Mouse (Mus musculus): ENCODE results near the gene Abca2. TPM values are rescaled to one million over a fixed set of nuclear protein-coding genes. Genes with fewer than 3 reads are reported as not detected.

Gene Abca2
- polyA plus RNA-seq, 1 experiment: not detected

DNA sequence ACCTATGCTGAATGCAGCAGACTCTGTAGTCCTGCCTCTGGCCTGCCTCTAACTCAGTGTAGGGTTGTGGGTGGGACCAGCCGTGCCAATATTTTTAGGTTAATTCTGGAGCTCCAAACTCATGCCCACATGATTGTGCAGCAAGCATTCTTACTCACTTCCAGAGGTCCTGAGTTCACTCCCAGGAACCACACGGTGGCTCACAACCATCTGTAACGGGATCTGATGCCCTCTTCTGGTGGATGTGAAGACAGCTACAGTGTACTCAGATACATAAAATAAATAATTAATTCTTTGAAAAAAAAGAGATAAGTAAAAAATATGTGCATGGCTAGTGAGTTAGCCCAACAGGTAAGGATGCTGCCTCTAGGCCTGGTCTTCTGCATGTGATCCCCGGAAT is 68.0 kb downstream of the Abca2 start:
- H3K27ac ChIP-seq (ENCODE audit: insufficient read depth, low read depth, low read length): no peak overlapping the region
- H3K4me1 ChIP-seq (ENCODE audit: control insufficient read depth, insufficient read depth, low read length): peaks cover 7% of the 10 kb centered on the region
- no peak overlapping the region for H3K4me3 ChIP-seq (ENCODE audit: insufficient read depth, low read depth, low read length)
- 33% methylated on average over 4 of the region's 4 CpGs for WGBS
- TF ChIP-seq CTCF (IDR thresholded peaks at IDR 0.05; ENCODE audit: insufficient read depth, low read depth, low read length) (no peak), POLR2A (IDR thresholded peaks at IDR 0.05; ENCODE audit: insufficient read depth, low read depth, low read length) (no peak)

Other genes starting within 250 kb of the Abca2 start
- gene Nrarp, start 247.9 kb upstream of the Abca2 start, polyA plus RNA-seq (2012; ENCODE audit: insufficient read depth, insufficient read length, low replicate concordance, missing spikeins): not detected in 2 replicates
- gene Tor4a, start 231.8 kb upstream of the Abca2 start, polyA plus RNA-seq (2012; ENCODE audit: insufficient read depth, insufficient read length, low replicate concordance, missing spikeins): not detected in 2 replicates
- gene Nelfb, start 217.2 kb upstream of the Abca2 start, polyA plus RNA-seq (2012; ENCODE audit: insufficient read depth, insufficient read length, low replicate concordance, missing spikeins): not detected in 2 replicates
- gene Stpg3, start 214.1 kb upstream of the Abca2 start, polyA plus RNA-seq (2012; ENCODE audit: insufficient read depth, insufficient read length, low replicate concordance, missing spikeins): not detected in 2 replicates
- not detected in 2 replicates for gene Fam166a, start 210.0 kb upstream of the Abca2 start, polyA plus RNA-seq (2012; ENCODE audit: insufficient read depth, insufficient read length, low replicate concordance, missing spikeins)
- gene Tubb4b, start 204.0 kb upstream of the Abca2 start, polyA plus RNA-seq (2012; ENCODE audit: insufficient read depth, insufficient read length, low replicate concordance, missing spikeins): 193 TPM in 1 of 2 replicates, not detected in the other
- not detected in 2 replicates for gene Slc34a3, start 194.3 kb upstream of the Abca2 start, polyA plus RNA-seq (2012; ENCODE audit: insufficient read depth, insufficient read length, low replicate concordance, missing spikeins)
- not detected in 2 replicates for gene Rnf224, start 191.9 kb upstream of the Abca2 start, polyA plus RNA-seq (2012; ENCODE audit: insufficient read depth, insufficient read length, low replicate concordance, missing spikeins)
- not detected in 2 replicates for gene Rnf208, start 186.4 kb upstream of the Abca2 start, polyA plus RNA-seq (2012; ENCODE audit: insufficient read depth, insufficient read length, low replicate concordance, missing spikeins)
- not detected in 2 replicates for gene Cysrt1, start 186.3 kb upstream of the Abca2 start, polyA plus RNA-seq (2012; ENCODE audit: insufficient read depth, insufficient read length, low replicate concordance, missing spikeins)
- gene AL732309.1, start 181.8 kb upstream of the Abca2 start, polyA plus RNA-seq (2012; ENCODE audit: insufficient read depth, insufficient read length, low replicate concordance, missing spikeins): not detected in 2 replicates
- not detected in 2 replicates for gene Tmem203, start 173.3 kb upstream of the Abca2 start, polyA plus RNA-seq (2012; ENCODE audit: insufficient read depth, insufficient read length, low replicate concordance, missing spikeins)
- not detected in 2 replicates for gene Tprn, start 166.1 kb upstream of the Abca2 start, polyA plus RNA-seq (2012; ENCODE audit: insufficient read depth, insufficient read length, low replicate concordance, missing spikeins)
- gene Ssna1, start 156.3 kb upstream of the Abca2 start, polyA plus RNA-seq (2012; ENCODE audit: insufficient read depth, insufficient read length, low replicate concordance, missing spikeins): not detected in 2 replicates
- gene Anapc2, start 156.2 kb upstream of the Abca2 start, polyA plus RNA-seq (2012; ENCODE audit: insufficient read depth, insufficient read length, low replicate concordance, missing spikeins): not detected in 2 replicates
- not detected in 2 replicates for gene Tmem210, start 140.6 kb upstream of the Abca2 start, polyA plus RNA-seq (2012; ENCODE audit: insufficient read depth, insufficient read length, low replicate concordance, missing spikeins)
- gene Lrrc26, start 138.8 kb upstream of the Abca2 start, polyA plus RNA-seq (2012; ENCODE audit: insufficient read depth, insufficient read length, low replicate concordance, missing spikeins): not detected in 2 replicates
- gene Grin1, start 109.5 kb upstream of the Abca2 start, polyA plus RNA-seq (2012; ENCODE audit: insufficient read depth, insufficient read length, low replicate concordance, missing spikeins): 199 and 286 TPM in 2 replicates
- not detected in 2 replicates for gene Man1b1, start 96.4 kb upstream of the Abca2 start, polyA plus RNA-seq (2012; ENCODE audit: insufficient read depth, insufficient read length, low replicate concordance, missing spikeins)
- not detected in 2 replicates for gene Dpp7, start 72.3 kb upstream of the Abca2 start, polyA plus RNA-seq (2012; ENCODE audit: insufficient read depth, insufficient read length, low replicate concordance, missing spikeins)
- not detected in 2 replicates for gene Uap1l1, start 63.0 kb upstream of the Abca2 start, polyA plus RNA-seq (2012; ENCODE audit: insufficient read depth, insufficient read length, low replicate concordance, missing spikeins)
- not detected in 2 replicates for gene Sapcd2, start 56.4 kb upstream of the Abca2 start, polyA plus RNA-seq (2012; ENCODE audit: insufficient read depth, insufficient read length, low replicate concordance, missing spikeins)
- gene Entpd2, start 32.8 kb upstream of the Abca2 start, polyA plus RNA-seq (2012; ENCODE audit: insufficient read depth, insufficient read length, low replicate concordance, missing spikeins): not detected in 2 replicates
- not detected in 2 replicates for gene Npdc1, start 29.4 kb upstream of the Abca2 start, polyA plus RNA-seq (2012; ENCODE audit: insufficient read depth, insufficient read length, low replicate concordance, missing spikeins)
- not detected in 2 replicates for gene Fut7, start 5.4 kb upstream of the Abca2 start, polyA plus RNA-seq (2012; ENCODE audit: insufficient read depth, insufficient read length, low replicate concordance, missing spikeins)
- not detected in 2 replicates for gene Clic3, start 28.1 kb downstream of the Abca2 start, polyA plus RNA-seq (2012; ENCODE audit: insufficient read depth, insufficient read length, low replicate concordance, missing spikeins)
- not detected in 2 replicates for gene Paxx, start 32.4 kb downstream of the Abca2 start, polyA plus RNA-seq (2012; ENCODE audit: insufficient read depth, insufficient read length, low replicate concordance, missing spikeins)
- 758 and 1,988 TPM in 2 replicates for gene Ptgds, start 41.3 kb downstream of the Abca2 start, polyA plus RNA-seq (2012; ENCODE audit: insufficient read depth, insufficient read length, low replicate concordance, missing spikeins)
- not detected in 2 replicates for gene Lcn12, start 65.2 kb downstream of the Abca2 start, polyA plus RNA-seq (2012; ENCODE audit: insufficient read depth, insufficient read length, low replicate concordance, missing spikeins)
- gene Fbxw5, start 72.0 kb downstream of the Abca2 start, polyA plus RNA-seq (2012; ENCODE audit: insufficient read depth, insufficient read length, low replicate concordance, missing spikeins): 706 TPM in 1 of 2 replicates, not detected in the other
- gene C8g, start 73.0 kb downstream of the Abca2 start, polyA plus RNA-seq (2012; ENCODE audit: insufficient read depth, insufficient read length, low replicate concordance, missing spikeins): not detected in 2 replicates
- gene Traf2, start 118.2 kb downstream of the Abca2 start, polyA plus RNA-seq (2012; ENCODE audit: insufficient read depth, insufficient read length, low replicate concordance, missing spikeins): not detected in 2 replicates
- gene Edf1, start 129.1 kb downstream of the Abca2 start, polyA plus RNA-seq (2012; ENCODE audit: insufficient read depth, insufficient read length, low replicate concordance, missing spikeins): not detected in 2 replicates
- not detected in 2 replicates for gene Mamdc4, start 146.1 kb downstream of the Abca2 start, polyA plus RNA-seq (2012; ENCODE audit: insufficient read depth, insufficient read length, low replicate concordance, missing spikeins)
- gene Phpt1, start 146.5 kb downstream of the Abca2 start, polyA plus RNA-seq (2012; ENCODE audit: insufficient read depth, insufficient read length, low replicate concordance, missing spikeins): not detected in 2 replicates
- not detected in 2 replicates for gene Ajm1, start 153.1 kb downstream of the Abca2 start, polyA plus RNA-seq (2012; ENCODE audit: insufficient read depth, insufficient read length, low replicate concordance, missing spikeins)
- gene Rabl6, start 179.8 kb downstream of the Abca2 start, polyA plus RNA-seq (2012; ENCODE audit: insufficient read depth, insufficient read length, low replicate concordance, missing spikeins): not detected in 2 replicates
- not detected in 2 replicates for gene Ccdc183, start 189.0 kb downstream of the Abca2 start, polyA plus RNA-seq (2012; ENCODE audit: insufficient read depth, insufficient read length, low replicate concordance, missing spikeins)
- not detected in 2 replicates for gene Tmem141, start 193.3 kb downstream of the Abca2 start, polyA plus RNA-seq (2012; ENCODE audit: insufficient read depth, insufficient read length, low replicate concordance, missing spikeins)
- not detected in 2 replicates for gene Fcna, start 199.3 kb downstream of the Abca2 start, polyA plus RNA-seq (2012; ENCODE audit: insufficient read depth, insufficient read length, low replicate concordance, missing spikeins)
- not detected in 2 replicates for gene Lcn8, start 224.4 kb downstream of the Abca2 start, polyA plus RNA-seq (2012; ENCODE audit: insufficient read depth, insufficient read length, low replicate concordance, missing spikeins)
- gene Lcn5, start 229.2 kb downstream of the Abca2 start, polyA plus RNA-seq (2012; ENCODE audit: insufficient read depth, insufficient read length, low replicate concordance, missing spikeins): not detected in 2 replicates
- gene Lcn6, start 248.1 kb downstream of the Abca2 start, polyA plus RNA-seq (2012; ENCODE audit: insufficient read depth, insufficient read length, low replicate concordance, missing spikeins): not detected in 2 replicates

Data from olfactory bulb, adult 2 months (tissue).